7 mouse cellular contexts compared by ENCODE assay signal in genomic region chr8:110901839-110902578, GRCm38 (mm10). TPM values are rescaled to one million over a fixed set of nuclear protein-coding genes. Genes with fewer than 3 reads are reported as not detected.
DNase-seq lines count a peak whose midpoint lies in the region; ATAC-seq and TF ChIP-seq lines count a peak whose summit lies in the region.

Fuk (minus strand) TSS chr8:110902488.

- 0 out of 2 replicates have a peak within 1 kb of the TSS, but pooled peaks have one; percentile 35 for H3K27ac ChIP-seq in intestine, postnatal 0 days (ENCODE audit: low read depth, low read length)
- no peak within 1 kb of the TSS for H3K27ac ChIP-seq in midbrain, embryonic 11.5 days (ENCODE audit: low read depth, low read length)

- H3K4me3 ChIP-seq in intestine, postnatal 0 days (ENCODE audit: low read depth, low read length), result peak within 1 kb of the TSS; percentile 76
- peak within 1 kb of the TSS; percentile 46 for H3K4me3 ChIP-seq in midbrain, embryonic 11.5 days (ENCODE audit: low read depth, low read length)

- 0 out of 2 replicates have a peak, but pooled peaks cover 3% of the 10 kb centered on the region for H3K4me1 ChIP-seq in intestine, postnatal 0 days (replicated peaks; ENCODE audit: control insufficient read depth, insufficient read depth, low read length)
- H3K4me1 ChIP-seq in midbrain, embryonic 11.5 days (ENCODE audit: control insufficient read depth, insufficient read depth, low read length), result no peaks in the 10 kb centered on the region; the same call in 1 of the 2 replicates

- peaks cover 12% of the 10 kb centered on the region; the same call in 1 of the 2 replicates for H3K36me3 ChIP-seq in intestine, postnatal 0 days (ENCODE audit: control insufficient read depth, insufficient read depth)
- no peaks in the 10 kb centered on the region for H3K36me3 ChIP-seq in midbrain, embryonic 11.5 days (ENCODE audit: control insufficient read depth, insufficient read depth, low read length)

- intact Hi-C loops in left cerebral cortex, postnatal 4 days (cut with DNase I), result no loop called here

- no peaks in the 10 kb centered on the region for H3K9me3 ChIP-seq in intestine, postnatal 0 days (ENCODE audit: control insufficient read depth)
- no peaks in the 10 kb centered on the region for H3K9me3 ChIP-seq in midbrain, embryonic 11.5 days (ENCODE audit: control insufficient read depth, low read length)

- H3K27me3 ChIP-seq in intestine, postnatal 0 days (replicated peaks; ENCODE audit: control insufficient read depth, insufficient read depth, low read length), result no peaks in the 10 kb centered on the region
- H3K27me3 ChIP-seq in midbrain, embryonic 11.5 days (ENCODE audit: control insufficient read depth, insufficient read depth, low read length), result no peaks in the 10 kb centered on the region

- H3K9ac ChIP-seq in intestine, postnatal 0 days (ENCODE audit: low read depth, low read length), result peak within 1 kb of the TSS; percentile 55
- H3K9ac ChIP-seq in midbrain, embryonic 11.5 days (ENCODE audit: low read length), result peak within 1 kb of the TSS; percentile 55

- no peak for TF ChIP-seq CTCF in intestine, postnatal 0 days (IDR thresholded peaks at IDR 0.05; ENCODE audit: low read depth)

- WGBS in intestine, postnatal 0 days, result 2% methylated on average over 30 of the region's 30 CpGs
- 3% methylated on average over 30 of the region's 30 CpGs for WGBS in midbrain, embryonic 11.5 days

- peak within 1 kb of the TSS; percentile 82 for H3K4me2 ChIP-seq in intestine, postnatal 0 days (replicated peaks; ENCODE audit: low read depth)
- H3K4me2 ChIP-seq in midbrain, embryonic 11.5 days, result peak within 1 kb of the TSS; percentile 43

- DNase-seq in adrenal gland, postnatal 14 days, result peak; percentile 89
- peak; percentile 78 for DNase-seq in embryo, embryonic 9.5 days (ENCODE audit: extremely low spot score)
- DNase-seq in gonadal fat pad, adult 2 months (ENCODE audit: low read depth), result no peak
- peak; percentile 80 for DNase-seq in left cerebral cortex, postnatal 4 days
- peak; percentile 97 for DNase-seq in midbrain, embryonic 11.5 days (ENCODE audit: low spot score, missing footprints)
- peak; percentile 59 for DNase-seq in skeletal muscle tissue, adult 2 months (ENCODE audit: low read depth, low spot score)

- ATAC-seq in intestine, postnatal 0 days, result peak; percentile 80
- peak; percentile 97 for ATAC-seq in midbrain, embryonic 11.5 days (ENCODE audit: low FRiP score)

RNA-seq across cellular contexts. Expression of gene Fuk, which starts in this region (rescaled TPM):
- 7.6 and 10.4 TPM in 2 replicates for total RNA-seq in adrenal gland, postnatal 14 days (2021)
- polyA plus RNA-seq in gonadal fat pad, adult 2 months (2012; rRNA removed), result 13.4 and 16.4 TPM in 2 replicates
- polyA plus RNA-seq in intestine, postnatal 0 days (2015; fragmentation: Nextera tagmentation; extraction: Ambion mirVana), result 6.2 and 6.9 TPM in 2 replicates
- total RNA-seq in left cerebral cortex, postnatal 4 days (2021), result 1 to 10 TPM; 7.8 to 7.9 TPM
- polyA plus RNA-seq in midbrain, embryonic 11.5 days (2014; fragmentation: Nextera tagmentation; extraction: Ambion mirVana), result 4.0 and 4.3 TPM in 2 replicates
